Mouse (Mus musculus) liver, adult 2 months (tissue): ENCODE results near the gene E2f1. TPM values are rescaled to one million over a fixed set of nuclear protein-coding genes. Genes with fewer than 3 reads are reported as not detected.

ENCODE experiments used
- DNase-seq: peaks from one replicate; pipeline ENCODE4 v3.0.0-alpha.2; 2011; ENCODE audit warnings: low read depth, low spot score; ENCODE audit errors: extremely low read depth
- H3K27ac ChIP-seq: fragments of 200-500 bp; replicated peaks from 2 replicates; pipeline ENCODE4 v1.5.1; 2012; ENCODE audit warnings: low read depth, mild to moderate bottlenecking, control low read depth, inconsistent platforms, low read length; ENCODE audit not compliant: insufficient read depth
- H3K27me3 ChIP-seq: fragments of 200-500 bp; 2 replicates; pipeline ENCODE4 v1.6.1; 2012; ENCODE audit warnings: mild to moderate bottlenecking, moderate library complexity, low read length, inconsistent platforms; ENCODE audit not compliant: control insufficient read depth, insufficient read depth
- H3K36me3 ChIP-seq: fragments of 200-500 bp; 2 replicates; pipeline ENCODE4 v1.6.1; 2012; ENCODE audit warnings: low read length, inconsistent platforms; ENCODE audit not compliant: control insufficient read depth, insufficient read depth
- H3K4me1 ChIP-seq: fragments of 200-500 bp; 2 replicates; pipeline ENCODE4 v1.6.1; 2011; ENCODE audit warnings: low read length; ENCODE audit not compliant: control insufficient read depth, insufficient read depth
- H3K4me3 ChIP-seq: fragments of 200-500 bp; 2 replicates; pipeline ENCODE4 v1.5.1; 2011; ENCODE audit warnings: low read depth, mild to moderate bottlenecking, control low read depth, low read length, moderate library complexity; ENCODE audit not compliant: insufficient read depth
- H3K79me2 ChIP-seq: fragments of 200-500 bp; 2 replicates; pipeline ENCODE4 v1.6.1; 2012; ENCODE audit warnings: inconsistent platforms, mild to moderate bottlenecking, low read length, moderate library complexity; ENCODE audit not compliant: control insufficient read depth, insufficient read depth
- H3K9ac ChIP-seq: fragments of 200-500 bp; 2 replicates; pipeline ENCODE4 v1.6.1; 2012; ENCODE audit warnings: low read depth, mild to moderate bottlenecking, control low read depth, inconsistent platforms, low read length
- CTCF ChIP-seq: fragments of 200-500 bp; IDR thresholded peaks from 2 replicates; pipeline ENCODE4 v1.5.1; 2011; ENCODE audit warnings: low read depth, low read length, control low read depth
- POLR2A ChIP-seq: fragments of 200-500 bp; IDR thresholded peaks from 2 replicates; pipeline ENCODE4 v1.6.1; 2011; ENCODE audit warnings: low read length, control low read depth; ENCODE audit not compliant: insufficient read depth; ENCODE audit errors: extremely low read depth
- WGBS: fragments of 180-500 bp; shearing (Covaris S2); methylation state at CpG from one replicate; pipeline ENCODE4 v1.1.7; 2018; 5-methylcytosine and 5-hydroxymethylcytosine counted together
- polyA plus RNA-seq: library from polyadenylated mRNA; depleted of rRNA; stranded (reverse); fragments of >200 nt; gene quantifications from 2 replicates; pipeline ENCODE4 v1.2.3, GENCODE M21; 2012
- total RNA-seq: library from RNA; depleted of rRNA; stranded (reverse); fragments of >200 nt; gene quantifications from 2 replicates; pipeline ENCODE4 v1.2.3, GENCODE M21; 2014

The E2f1 gene
- total and polyA plus RNA-seq, 2 experiments, result 1.1 to 2.4 TPM

DNA sequence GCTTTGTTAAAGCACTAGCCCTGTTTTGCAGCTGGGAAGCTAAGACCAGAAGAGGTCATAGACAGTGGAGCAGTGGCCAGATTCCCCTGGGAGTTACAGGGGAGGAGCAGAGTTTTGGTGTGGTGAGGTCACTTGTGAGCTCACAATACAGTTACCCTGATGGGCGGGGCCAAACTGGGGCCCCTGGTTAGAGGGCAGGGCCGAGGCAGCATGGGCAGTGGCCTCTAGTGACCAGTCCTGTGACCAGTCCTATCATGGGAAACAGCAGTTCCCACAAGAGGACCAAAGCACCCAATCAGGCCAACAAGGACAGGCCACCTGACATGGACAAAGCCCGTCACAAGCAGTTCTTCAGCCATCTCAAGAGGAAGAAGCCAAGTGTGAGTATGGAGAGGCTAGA, 21.0 kb downstream of the E2f1 start:
- peak; percentile 38 for DNase-seq
- peaks cover 5% of the 10 kb centered on the region for H3K4me1 ChIP-seq
- no peak overlapping the region for H3K9ac ChIP-seq
- H3K4me3 ChIP-seq, result no peak overlapping the region
- no peak for TF ChIP-seq POLR2A
- TF ChIP-seq CTCF, result no peak
- no peaks in the 10 kb centered on the region for H3K79me2 ChIP-seq
- no peak overlapping the region for H3K27ac ChIP-seq
- WGBS, result 68% methylated on average over 3 of the region's 3 CpGs
- H3K27me3 ChIP-seq, result peaks cover 9% of the 10 kb centered on the region
- no peaks in the 10 kb centered on the region for H3K36me3 ChIP-seq

DNA sequence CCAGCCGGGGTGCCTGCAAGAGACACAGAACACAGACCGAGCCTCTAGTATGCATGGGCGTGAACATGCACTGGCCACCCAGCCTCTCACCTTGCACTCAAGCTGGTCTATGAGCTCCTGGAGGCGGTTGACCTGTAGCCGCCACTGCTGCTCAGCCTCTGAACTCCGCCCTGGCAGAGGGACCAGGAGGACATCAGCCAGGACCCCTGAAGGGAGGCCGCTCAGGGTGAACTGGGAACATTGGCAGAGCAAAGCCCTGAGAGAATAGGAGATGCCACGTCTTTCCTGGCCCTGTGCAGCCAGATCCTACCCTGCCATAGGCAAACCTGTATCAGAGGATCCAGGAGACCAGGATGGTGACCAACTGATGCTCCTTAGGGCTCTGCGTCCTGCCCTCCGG, 23.0 kb downstream of the E2f1 start, which contains the start of gene 1700003F12Rik:
1700003F12Rik (plus strand) TSS at position 375 of the 400 bp plus-strand sequence.
- Histone ChIP-seq H3K27me3 (peaks cover 7% of the 10 kb centered on the region; the same call in 1 of the 2 replicates), H3K9ac (no peak within 1 kb of the TSS), H3K36me3 (no peaks in the 10 kb centered on the region), H3K4me1 (no peaks in the 10 kb centered on the region; the same call in 1 of the 2 replicates), H3K27ac (no peak within 1 kb of the TSS), H3K4me3 (no peak within 1 kb of the TSS), H3K79me2 (no peaks in the 10 kb centered on the region)
- DNase-seq, result no peak
- TF ChIP-seq CTCF, result no peak
- no peak for TF ChIP-seq POLR2A
- 93% methylated on average over 10 of the region's 10 CpGs for WGBS

DNA sequence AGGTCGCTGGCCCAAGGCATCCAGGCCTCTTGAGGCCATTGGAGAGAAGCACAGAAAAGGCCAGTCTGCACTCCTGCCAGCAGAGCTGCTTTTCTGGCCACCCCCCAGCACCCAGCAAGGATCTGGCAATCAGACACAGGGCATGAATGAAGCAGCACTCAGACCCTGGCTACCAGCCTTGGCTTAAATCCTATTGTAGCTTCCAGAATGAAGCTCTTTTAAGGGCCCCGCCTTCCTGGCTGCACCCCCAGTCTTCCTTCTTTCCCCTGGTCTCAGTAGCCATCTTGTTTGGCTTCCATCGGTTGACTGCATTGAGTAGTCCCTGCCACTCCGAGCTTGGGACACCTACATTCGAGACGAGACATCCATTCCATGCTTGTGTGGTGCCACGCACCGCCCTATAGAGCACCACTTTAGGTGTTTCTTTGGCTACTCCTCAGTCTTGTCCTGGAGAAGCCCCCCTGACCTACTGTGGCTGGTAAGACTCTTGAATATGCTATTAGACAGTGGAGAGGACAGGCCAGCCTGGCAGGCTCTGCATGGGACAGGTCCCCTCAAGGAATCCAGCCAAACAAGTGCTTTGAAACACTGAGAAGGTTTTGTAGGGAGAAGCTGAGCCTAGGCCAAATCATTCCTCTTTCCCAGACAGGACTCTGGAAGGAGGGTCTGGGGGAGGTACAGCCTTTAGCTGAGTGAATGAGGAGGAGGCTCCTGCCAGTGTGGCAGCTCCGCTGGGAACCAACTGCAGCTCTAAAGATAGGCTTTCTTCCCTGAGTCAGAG, 25.9 kb downstream of the E2f1 start:
- Histone ChIP-seq H3K36me3 (no peaks in the 10 kb centered on the region; the same call in 1 of the 2 replicates), H3K27ac (no peak overlapping the region), H3K9ac (no peak overlapping the region), H3K79me2 (no peaks in the 10 kb centered on the region), H3K4me1 (no peaks in the 10 kb centered on the region), H3K27me3 (no peaks in the 10 kb centered on the region), H3K4me3 (no peak overlapping the region)
- WGBS, result 90% methylated on average over 9 of the region's 9 CpGs
- no peak for DNase-seq
- TF ChIP-seq POLR2A (no peak), CTCF (no peak)

DNA sequence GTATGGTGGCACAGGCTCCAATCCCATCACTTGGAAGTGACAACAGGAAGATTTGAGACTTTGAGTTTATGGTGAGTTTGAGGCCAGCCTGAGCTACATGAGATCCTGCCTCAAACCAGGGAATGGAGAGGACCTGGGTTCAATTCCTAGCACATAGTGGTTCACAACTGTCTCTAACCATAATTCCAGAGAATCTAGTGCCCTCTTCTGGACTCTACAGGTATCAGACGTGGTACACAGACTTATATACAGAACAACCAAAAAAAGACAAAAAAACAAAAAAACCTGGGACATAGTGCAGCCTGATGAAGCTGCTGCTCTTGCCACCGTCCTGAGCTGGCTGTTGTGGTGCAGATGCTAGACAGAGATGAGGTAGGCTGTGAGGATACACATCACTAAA, 28.1 kb downstream of the E2f1 start:
- no peak for DNase-seq
- TF ChIP-seq CTCF, result no peak
- TF ChIP-seq POLR2A, result no peak
- 89% methylated on average over 2 of the region's 2 CpGs for WGBS
- Histone ChIP-seq H3K4me1 (no peaks in the 10 kb centered on the region), H3K79me2 (no peaks in the 10 kb centered on the region), H3K4me3 (no peak overlapping the region), H3K27me3 (no peaks in the 10 kb centered on the region), H3K36me3 (peaks cover 2% of the 10 kb centered on the region; the same call in 1 of the 2 replicates), H3K27ac (no peak overlapping the region), H3K9ac (no peak overlapping the region)

- Histone ChIP-seq H3K4me1 (no peaks in the 10 kb centered on the region), H3K9ac (no peak overlapping the region), H3K4me3 (no peak overlapping the region), H3K36me3 (peaks cover 15% of the 10 kb centered on the region), H3K27me3 (no peaks in the 10 kb centered on the region), H3K79me2 (no peaks in the 10 kb centered on the region), H3K27ac (no peak overlapping the region)
- TF ChIP-seq POLR2A (no peak), CTCF (peak; percentile 48)
- no peak for DNase-seq
- 80% methylated on average over 3 of the region's 3 CpGs for WGBS
Observed at GRCm38 (mm10) chr2:154539720-154540119, 30.0 kb downstream of the E2f1 start.

GRCm38 (mm10) chr2:154538710-154539109, 31.0 kb downstream of the E2f1 start:
- no peak for DNase-seq
- Histone ChIP-seq H3K79me2 (no peaks in the 10 kb centered on the region), H3K27me3 (no peaks in the 10 kb centered on the region), H3K27ac (no peak overlapping the region), H3K4me3 (no peak overlapping the region), H3K4me1 (no peaks in the 10 kb centered on the region), H3K9ac (no peak overlapping the region), H3K36me3 (peaks cover 21% of the 10 kb centered on the region)
- no peak for TF ChIP-seq POLR2A
- no peak for TF ChIP-seq CTCF
- 60% methylated on average over 3 of the region's 3 CpGs for WGBS
